In the genomic region with DNA sequence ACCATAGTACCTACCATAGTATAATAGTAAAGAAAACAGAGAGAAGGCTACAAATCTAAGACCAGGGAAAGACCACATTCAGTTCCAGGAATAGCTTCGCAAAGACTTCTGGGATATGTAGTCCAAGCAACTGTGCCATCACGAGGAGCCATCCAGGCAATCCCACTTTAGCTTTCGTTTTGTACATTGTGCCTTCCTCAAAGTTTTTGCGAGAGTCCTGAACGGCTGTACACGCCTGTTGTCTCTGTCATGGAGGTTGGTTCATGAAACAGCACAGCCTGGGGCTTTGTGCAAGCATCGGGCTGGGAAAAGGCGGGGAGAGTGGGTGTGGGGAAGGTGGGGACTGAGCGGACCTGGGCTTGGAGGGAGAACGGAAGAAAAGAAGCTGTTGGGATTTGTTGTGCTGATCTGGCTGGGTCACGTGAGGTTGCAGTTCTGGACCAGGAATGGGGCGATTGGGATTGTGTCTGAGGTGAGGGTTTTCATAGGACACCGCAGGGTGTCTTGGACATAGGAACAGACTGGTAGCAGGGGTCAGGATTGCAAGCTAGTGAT, we compare ENCODE assay signal across 8 mouse cellular contexts. TPM values are rescaled to one million over a fixed set of nuclear protein-coding genes. Genes with fewer than 3 reads are reported as not detected.
DNase-seq lines count a peak whose midpoint lies in the region; ATAC-seq and TF ChIP-seq lines count a peak whose summit lies in the region.

A gene (plus strand): TSS at position 167 of the 555 bp plus-strand sequence.

- H3K27ac ChIP-seq in bone marrow macrophage, adult 2 months (ENCODE audit: insufficient read depth, low read depth, low read length): peak within 1 kb of the TSS; percentile 67
- H3K27ac ChIP-seq in heart, embryonic 14.5 days (replicated peaks in 1 of 2; ENCODE audit: control insufficient read depth in 1 of 2, insufficient read depth in 1 of 2, low read depth in 2 of 2, low read length in 2 of 2): no peak within 1 kb of the TSS
- H3K27ac ChIP-seq in liver, embryonic 11.5 days (ENCODE audit: low read depth, low read length): no peak within 1 kb of the TSS
- H3K27ac ChIP-seq in stomach, embryonic 16.5 days (ENCODE audit: low read length): peak within 1 kb of the TSS; percentile 49; the same call in 1 of the 2 replicates

- no peaks in the 10 kb centered on the region for H3K27me3 ChIP-seq in heart, embryonic 14.5 days (ENCODE audit: control insufficient read depth, insufficient read depth, low read length)
- H3K27me3 ChIP-seq in liver, embryonic 11.5 days (replicated peaks; ENCODE audit: control insufficient read depth, insufficient read depth, low read length): no peaks in the 10 kb centered on the region
- no peaks in the 10 kb centered on the region for H3K27me3 ChIP-seq in stomach, embryonic 16.5 days (ENCODE audit: control insufficient read depth, insufficient read depth, low read length)

- ATAC-seq in heart, embryonic 14.5 days (ENCODE audit: insufficient number of reproducible peaks, insufficient read depth, low FRiP score, low read depth): peak; percentile 76; the same call in 1 of the 2 replicates
- ATAC-seq in liver, embryonic 11.5 days (replicated peaks; ENCODE audit: low FRiP score): peak; percentile 84
- ATAC-seq in stomach, embryonic 16.5 days (ENCODE audit: insufficient read depth, low FRiP score): peak; percentile 90

- H3K9me3 ChIP-seq in heart, embryonic 14.5 days (ENCODE audit: control insufficient read depth, low read length): no peaks in the 10 kb centered on the region
- no peaks in the 10 kb centered on the region for H3K9me3 ChIP-seq in liver, embryonic 11.5 days (ENCODE audit: control insufficient read depth, low read length)
- no peaks in the 10 kb centered on the region for H3K9me3 ChIP-seq in stomach, embryonic 16.5 days (replicated peaks; ENCODE audit: control insufficient read depth, low read length)

- H3K4me3 ChIP-seq in bone marrow macrophage, adult 2 months (ENCODE audit: insufficient read depth, low read length): peak within 1 kb of the TSS; percentile 93
- H3K4me3 ChIP-seq in heart, embryonic 14.5 days (ENCODE audit: control insufficient read depth in 1 of 2, insufficient read depth in 1 of 2, low read depth in 1 of 2, low read length in 2 of 2): peak within 1 kb of the TSS; percentile 70 to 80
- peak within 1 kb of the TSS; percentile 70 for H3K4me3 ChIP-seq in liver, embryonic 11.5 days (ENCODE audit: low read depth, low read length)
- peak within 1 kb of the TSS; percentile 91 for H3K4me3 ChIP-seq in stomach, embryonic 16.5 days (replicated peaks; ENCODE audit: low read length)

- DNase-seq in CD4-positive helper T cell, adult 2 months (ENCODE audit: low read depth, low spot score): peak; percentile 77
- DNase-seq in fibroblast of lung, adult 2 months (ENCODE audit: low read depth): peak; percentile 54
- DNase-seq in kidney, postnatal 10 days: peak; percentile 55
- DNase-seq in liver, embryonic 11.5 days (ENCODE audit: low spot score): peak; percentile 70
- peak; percentile 79 for DNase-seq in naive thymus-derived CD4-positive, alpha-beta T cell, adult 2 months (ENCODE audit: low read depth)

- H3K4me2 ChIP-seq in heart, embryonic 14.5 days (ENCODE audit: low read length): peak within 1 kb of the TSS; percentile 64
- H3K4me2 ChIP-seq in liver, embryonic 11.5 days: peak within 1 kb of the TSS; percentile 67
- peak within 1 kb of the TSS; percentile 57 for H3K4me2 ChIP-seq in stomach, embryonic 16.5 days (ENCODE audit: low read depth, low read length)

- H3K36me3 ChIP-seq in heart, embryonic 14.5 days (ENCODE audit: control insufficient read depth, insufficient read depth, low read length): no peaks in the 10 kb centered on the region
- no peaks in the 10 kb centered on the region for H3K36me3 ChIP-seq in liver, embryonic 11.5 days (ENCODE audit: control insufficient read depth, insufficient read depth, low read length)
- H3K36me3 ChIP-seq in stomach, embryonic 16.5 days (ENCODE audit: control insufficient read depth, insufficient read depth, low read length): no peaks in the 10 kb centered on the region

- peaks cover 2% of the 10 kb centered on the region; the same call in 1 of the 2 replicates for H3K4me1 ChIP-seq in bone marrow macrophage, adult 2 months (ENCODE audit: control insufficient read depth, insufficient read depth, low read length)
- no peaks in the 10 kb centered on the region for H3K4me1 ChIP-seq in heart, embryonic 14.5 days (ENCODE audit: control insufficient read depth in 2 of 2, insufficient read depth in 2 of 2, low read length in 2 of 2)
- peaks cover 3% of the 10 kb centered on the region; the same call in 1 of the 2 replicates for H3K4me1 ChIP-seq in liver, embryonic 11.5 days (replicated peaks; ENCODE audit: control insufficient read depth, insufficient read depth, low read length)
- H3K4me1 ChIP-seq in stomach, embryonic 16.5 days (ENCODE audit: control insufficient read depth, insufficient read depth, low read length): no peaks in the 10 kb centered on the region

- no peak for TF ChIP-seq CTCF in bone marrow macrophage, adult 2 months (IDR thresholded peaks at IDR 0.05; ENCODE audit: low read depth, low read length)

- WGBS in heart, embryonic 14.5 days: 4% methylated on average over 13 of the region's 13 CpGs
- 3% methylated on average over 13 of the region's 13 CpGs for WGBS in liver, embryonic 11.5 days
- 3% methylated on average over 13 of the region's 13 CpGs for WGBS in stomach, embryonic 16.5 days

- peak within 1 kb of the TSS; percentile 83 for H3K9ac ChIP-seq in heart, embryonic 14.5 days (ENCODE audit: low read length)
- H3K9ac ChIP-seq in liver, embryonic 11.5 days (ENCODE audit: low read depth, low read length): peak within 1 kb of the TSS; percentile 73
- H3K9ac ChIP-seq in stomach, embryonic 16.5 days (ENCODE audit: low read length): peak within 1 kb of the TSS; percentile 89

- no peak for TF ChIP-seq POLR2A in bone marrow macrophage, adult 2 months (IDR thresholded peaks at IDR 0.05; ENCODE audit: borderline replicate concordance, low read depth, low read length)

RNA-seq across cellular contexts. Expression of the gene that starts here (rescaled TPM):
- polyA plus RNA-seq in bone marrow macrophage, adult 2 months (2012; ENCODE audit: insufficient read depth, insufficient read length, missing spikeins): 6.5 and 6.7 TPM in 2 replicates
- 0.80 and 1.0 TPM in 2 replicates for polyA plus RNA-seq in heart, embryonic 14.5 days (2014; fragmentation: Nextera tagmentation; extraction: Ambion mirVana)
- 1.2 and 2.0 TPM in 2 replicates for polyA plus RNA-seq in liver, embryonic 11.5 days (2014; fragmentation: Nextera tagmentation; extraction: Ambion mirVana)
- polyA plus RNA-seq in stomach, embryonic 16.5 days (2015; fragmentation: Nextera tagmentation; extraction: Ambion mirVana): 2.1 and 2.2 TPM in 2 replicates

Comparison
In these comparisons a context has a peak if more than half of its experiments do, and no peak if none do; other contexts are left out.
1. H3K27ac ChIP-seq: peak in bone marrow macrophage, adult 2 months (single experiment) and stomach, embryonic 16.5 days (single experiment); none in heart, embryonic 14.5 days (0 of 2) and liver, embryonic 11.5 days (single experiment).
2. Peak in every context shown above with its lines, with median percentiles within 50 percentile points of each other: DNase-seq, H3K4me3 ChIP-seq, ATAC-seq, H3K4me2 ChIP-seq and H3K9ac ChIP-seq.